Mouse (Mus musculus) monocyte, adult 2 months (primary cell): ENCODE results near the gene Cep41.

Experiments
- DNase-seq, 2 experiments: peaks; one replicate each; pipeline ENCODE4 v3.0.0; 2022; ENCODE audit warnings: low spot score in 2 of 2, low read depth in 1 of 2

The Cep41 gene

DNA sequence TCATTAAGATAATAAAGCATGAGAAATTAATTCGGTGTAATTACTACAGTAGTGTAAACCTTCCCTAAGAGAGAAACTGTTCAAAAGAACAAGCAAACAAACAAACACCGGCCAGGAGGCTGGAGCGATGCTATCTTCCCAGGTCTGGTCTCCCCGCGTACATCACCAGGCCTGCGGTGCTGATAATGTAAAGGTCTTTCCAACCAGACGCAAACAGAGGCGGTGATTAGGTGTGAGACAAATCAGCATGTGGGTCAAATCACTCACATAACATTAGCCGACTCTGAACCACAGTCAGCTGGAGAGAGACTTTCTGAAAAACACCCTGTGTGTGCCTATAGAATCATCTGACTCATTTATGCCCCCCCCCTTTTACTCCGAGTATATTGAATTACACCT is 17.8 kb upstream of the Cep41 start:
- no peak for DNase-seq

DNA sequence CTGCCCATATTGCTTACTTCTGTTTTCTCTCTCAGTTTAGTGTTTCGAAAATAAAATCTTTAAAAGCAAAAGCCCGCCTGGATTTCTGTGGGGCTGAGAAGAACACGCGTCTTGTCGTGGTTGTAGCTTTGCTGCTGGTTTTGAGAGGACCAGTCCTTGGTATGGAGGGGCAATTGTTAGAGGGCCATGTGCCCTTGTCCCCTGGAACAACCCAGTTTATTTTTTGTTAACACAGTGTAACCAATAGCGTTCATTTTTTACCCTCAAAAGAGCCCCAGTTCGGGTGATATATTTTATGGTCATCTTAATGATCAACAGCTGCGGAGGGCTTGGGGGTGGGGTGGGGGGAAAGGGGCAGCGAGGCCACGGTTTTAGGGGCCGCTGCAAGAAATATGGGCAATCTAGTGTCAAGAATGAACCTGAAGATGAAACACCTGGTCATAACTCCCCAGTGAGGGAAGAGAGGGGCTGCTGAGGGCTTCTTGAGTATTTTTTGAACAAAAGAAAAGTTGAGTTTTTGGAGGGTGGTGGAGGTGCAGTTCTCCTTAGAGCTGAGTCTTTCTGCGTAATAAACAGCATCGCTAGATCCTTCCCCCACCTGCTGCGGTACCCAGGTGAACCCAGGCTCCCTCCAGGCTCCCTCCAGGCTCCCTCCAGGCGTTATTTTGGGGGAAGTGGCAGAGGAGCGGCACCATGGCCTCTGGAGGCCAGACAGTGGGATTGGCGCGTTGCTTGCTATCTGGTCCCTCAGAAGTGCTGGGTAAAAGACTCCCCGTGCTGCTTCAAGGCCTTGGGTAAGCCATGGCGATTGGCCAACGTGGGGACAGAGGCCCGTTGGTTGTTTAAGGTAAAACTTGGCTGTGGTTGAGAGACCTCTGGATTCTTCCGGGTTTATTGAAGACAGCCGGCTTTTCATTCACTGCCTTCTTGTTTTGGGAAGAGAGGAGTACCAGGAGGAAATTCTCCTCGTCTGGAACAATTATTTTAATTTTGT is 17.1 kb upstream of the Cep41 start:
- no peak for DNase-seq

DNA sequence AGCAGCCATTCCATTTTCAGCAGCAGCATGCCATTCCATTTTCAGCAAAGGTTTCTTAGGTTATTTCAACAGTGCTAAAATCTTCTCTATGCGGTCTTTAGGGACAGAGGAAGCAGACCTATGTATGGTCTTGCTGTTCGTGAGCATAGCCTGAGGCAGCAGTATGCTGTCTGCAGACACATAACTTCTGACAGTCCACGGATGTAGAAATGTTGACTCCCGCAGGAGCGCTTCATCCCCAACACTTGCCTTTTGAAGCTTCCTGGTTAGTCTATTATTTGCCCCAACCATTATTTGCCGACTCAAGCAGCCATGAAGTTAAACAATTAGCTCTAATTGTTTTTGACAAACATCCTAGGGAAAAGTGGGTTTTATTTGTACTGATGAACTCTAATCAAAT is 15.6 kb upstream of the Cep41 start:
- DNase-seq = no peak

DNA sequence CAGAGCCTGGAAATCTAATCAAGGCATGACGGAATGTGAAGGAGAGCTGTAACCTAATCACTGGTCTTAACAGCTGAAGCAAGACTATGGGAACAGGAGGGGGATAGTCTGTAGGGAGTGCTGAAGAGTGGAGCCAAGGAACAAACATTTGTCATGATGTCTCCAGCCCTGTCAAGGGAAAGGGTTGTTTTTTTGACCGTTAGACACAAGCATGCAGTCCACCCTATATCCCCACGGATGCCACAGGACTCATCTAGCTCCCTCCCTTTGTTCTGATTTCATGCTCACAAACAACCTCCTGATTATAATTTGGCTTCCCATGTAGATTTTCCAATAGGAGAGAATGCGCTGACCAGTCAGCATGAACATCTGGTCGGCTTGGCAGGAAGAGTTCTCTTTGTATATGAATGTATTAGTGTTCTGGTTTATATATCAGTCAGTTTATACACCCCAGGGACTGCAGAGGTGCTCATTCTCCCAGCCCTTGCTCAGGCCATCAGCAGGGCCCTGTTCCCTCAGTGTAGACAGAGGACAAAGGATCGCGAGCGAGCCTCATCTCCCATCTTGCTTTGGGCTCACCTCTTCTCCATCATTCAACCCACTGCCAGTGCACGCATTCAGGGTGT is 10.5 kb upstream of the Cep41 start:
- DNase-seq = no peak

DNA sequence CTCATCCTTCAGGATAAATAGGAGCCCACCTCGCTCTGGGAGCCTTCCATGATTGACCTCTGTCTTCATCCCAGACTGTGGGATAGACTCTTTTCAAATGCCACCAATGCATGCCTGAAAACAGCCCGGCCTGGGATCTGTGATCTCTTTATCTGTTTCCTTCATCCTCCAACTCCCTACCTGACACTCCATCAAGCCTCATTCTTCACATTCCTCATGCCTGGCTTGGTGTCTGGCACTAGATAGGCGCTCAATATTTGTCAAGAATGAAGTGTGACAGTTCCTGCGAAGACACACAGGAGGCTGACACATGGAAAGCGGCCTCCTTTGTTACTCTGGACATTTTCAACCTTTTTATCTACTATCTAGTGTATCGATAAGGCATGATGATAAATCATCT is 9.9 kb upstream of the Cep41 start:
- no peak for DNase-seq

DNA sequence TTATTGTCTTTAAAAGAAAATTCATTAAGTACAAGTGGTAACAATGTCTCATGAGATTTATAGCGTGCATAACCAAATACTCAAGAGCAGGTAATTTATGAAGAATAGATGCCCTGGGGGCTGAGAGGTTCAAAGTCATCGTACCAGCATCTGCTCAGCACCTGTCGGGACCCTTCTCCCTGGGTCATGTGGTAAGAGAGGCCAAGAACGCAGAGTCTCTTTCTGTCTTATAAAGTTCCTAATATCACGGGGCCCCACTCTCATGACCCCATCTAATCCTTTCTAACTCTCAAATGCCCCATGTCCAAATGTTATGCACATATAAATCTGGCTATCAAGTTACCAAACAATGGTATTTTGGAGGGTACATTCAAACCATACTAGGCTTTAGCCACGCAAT is 9.3 kb upstream of the Cep41 start:
- DNase-seq = no peak

DNA sequence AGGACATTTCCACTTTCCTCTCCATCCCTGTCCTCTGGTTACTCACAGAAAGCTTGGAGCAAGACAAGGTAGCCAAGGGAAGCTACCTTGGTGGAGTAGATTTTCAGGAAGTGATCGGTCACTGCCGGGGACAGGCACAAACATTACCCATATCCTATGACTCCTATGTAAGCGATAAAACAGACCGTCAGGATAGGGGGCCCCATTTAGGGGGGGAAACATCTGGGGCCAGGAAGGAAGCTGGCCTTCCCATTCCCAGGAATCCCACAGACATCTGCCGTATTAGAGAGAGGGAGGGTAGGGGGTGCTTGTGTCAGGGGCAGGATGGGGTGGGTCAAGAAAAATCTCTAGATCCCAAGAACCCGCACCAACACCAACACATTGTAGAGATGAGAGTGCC is 6.6 kb upstream of the Cep41 start:
- DNase-seq = no peak

DNA sequence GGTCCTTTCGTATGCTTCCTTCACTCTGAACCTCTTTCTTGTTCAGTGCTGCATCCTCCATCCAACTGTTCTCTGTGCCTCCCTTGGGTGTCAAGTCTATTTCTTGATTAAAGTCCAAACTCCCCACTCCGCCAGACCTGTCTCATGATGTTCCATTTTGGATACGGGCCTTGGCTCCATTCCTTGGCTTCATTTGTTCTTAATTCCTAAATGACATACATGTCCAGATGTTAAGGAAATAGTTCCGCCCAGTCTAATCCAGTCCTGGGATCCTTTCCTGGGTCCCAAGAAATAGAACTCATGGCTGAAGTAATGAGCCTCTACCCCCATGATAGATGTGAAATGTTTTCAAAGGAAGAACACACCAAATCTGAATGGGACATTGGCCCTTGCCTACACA is 4.5 kb upstream of the Cep41 start:
- no peak for DNase-seq

DNA sequence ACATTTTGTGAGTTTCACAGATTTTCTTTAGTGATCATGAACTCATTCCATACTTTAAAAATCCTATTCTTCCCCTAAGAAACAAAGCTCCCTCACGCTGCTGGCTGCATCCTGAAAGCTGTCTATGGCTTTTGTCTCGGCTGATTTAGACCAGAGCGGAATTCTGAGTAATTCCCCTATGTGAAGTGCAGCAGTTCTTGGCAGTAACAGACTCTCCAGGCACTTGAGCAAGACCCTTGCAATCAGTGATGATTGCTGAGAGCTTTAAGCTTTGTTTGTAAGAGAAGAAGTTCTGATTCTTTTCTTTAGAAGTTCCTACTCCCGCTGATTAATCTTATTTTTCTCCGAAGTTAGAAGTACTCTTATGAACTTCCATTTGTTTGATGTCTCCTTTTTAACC is 3.9 kb upstream of the Cep41 start:
- DNase-seq = no peak

DNA sequence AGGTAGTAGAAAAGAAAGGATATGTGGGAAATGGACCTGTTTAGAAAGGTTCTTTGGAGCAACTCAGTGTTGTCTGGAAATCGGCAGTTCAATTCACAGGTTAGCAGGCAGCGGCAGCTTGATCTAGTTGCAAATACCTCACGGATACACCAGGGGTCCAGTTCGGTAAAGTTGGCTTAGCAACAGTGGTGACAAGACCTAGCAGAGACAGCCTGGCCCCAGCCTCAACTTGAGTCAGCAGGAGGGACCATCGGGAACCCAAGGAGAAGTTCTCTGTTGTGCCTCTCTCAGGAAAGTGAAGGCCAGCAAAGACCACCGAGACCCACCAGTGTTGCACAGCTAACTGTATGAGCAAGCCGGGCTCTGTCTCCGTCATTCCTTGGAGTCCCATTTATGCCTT is 1.6 kb upstream of the Cep41 start:
- DNase-seq = no peak

DNA sequence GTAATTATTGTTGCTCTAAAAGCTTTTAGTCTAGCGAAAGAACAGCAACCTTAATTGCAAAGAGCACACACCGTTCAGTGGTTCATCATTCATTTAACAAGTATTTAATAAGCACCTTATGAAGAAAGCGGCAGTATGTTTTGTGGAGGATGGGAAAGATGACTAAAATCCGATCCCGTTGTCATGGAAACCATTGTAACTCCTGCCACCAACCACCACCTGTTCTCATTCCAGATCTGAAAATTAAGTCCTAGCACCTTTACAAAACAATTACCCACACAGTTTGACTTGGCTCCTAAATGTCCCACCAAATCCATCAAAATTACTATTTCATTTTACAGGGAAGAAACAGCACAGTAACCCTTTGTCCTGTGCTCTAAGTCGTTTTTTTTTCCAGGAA is 660 bp upstream of the Cep41 start:
- no peak for DNase-seq

DNA sequence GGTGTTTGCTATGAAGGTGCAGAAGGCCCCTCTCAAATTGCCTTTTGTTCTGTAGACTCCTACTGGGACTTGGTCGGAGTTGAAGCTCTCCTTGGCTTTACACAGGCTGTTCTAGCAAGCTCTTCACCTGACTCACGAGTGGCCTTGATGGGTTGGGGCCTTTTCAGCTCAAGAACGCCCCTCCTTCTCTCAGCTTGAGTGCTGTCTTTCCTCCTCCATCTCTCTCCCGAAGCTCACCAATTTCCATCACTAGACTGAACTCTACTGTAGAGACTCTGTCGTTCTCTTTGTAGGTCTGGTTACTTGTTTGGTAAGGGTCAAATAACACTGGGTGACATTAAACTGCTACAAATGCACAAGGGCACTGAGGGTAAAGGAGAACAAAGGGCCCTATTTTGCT is 723 bp downstream of the Cep41 start:
- no peak for DNase-seq

DNA sequence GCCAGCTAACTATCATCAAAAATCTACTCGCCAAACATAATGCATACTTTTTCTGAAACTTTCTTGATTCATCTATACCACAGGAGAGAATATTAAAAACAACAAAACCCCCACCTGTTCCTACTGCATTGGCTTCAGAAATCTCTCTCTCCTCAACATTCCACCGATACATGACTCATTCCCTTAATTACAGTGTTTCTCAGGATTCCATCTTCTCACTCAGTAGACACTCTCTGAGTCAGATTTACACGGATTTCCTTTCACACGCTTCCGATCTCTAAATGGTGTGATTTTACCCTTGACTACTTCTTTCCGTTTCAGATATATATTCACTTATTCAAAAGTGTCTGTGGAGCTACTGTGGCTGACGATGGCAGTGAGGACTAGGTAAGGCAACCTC is 6.4 kb downstream of the Cep41 start:
- no peak for DNase-seq

DNA sequence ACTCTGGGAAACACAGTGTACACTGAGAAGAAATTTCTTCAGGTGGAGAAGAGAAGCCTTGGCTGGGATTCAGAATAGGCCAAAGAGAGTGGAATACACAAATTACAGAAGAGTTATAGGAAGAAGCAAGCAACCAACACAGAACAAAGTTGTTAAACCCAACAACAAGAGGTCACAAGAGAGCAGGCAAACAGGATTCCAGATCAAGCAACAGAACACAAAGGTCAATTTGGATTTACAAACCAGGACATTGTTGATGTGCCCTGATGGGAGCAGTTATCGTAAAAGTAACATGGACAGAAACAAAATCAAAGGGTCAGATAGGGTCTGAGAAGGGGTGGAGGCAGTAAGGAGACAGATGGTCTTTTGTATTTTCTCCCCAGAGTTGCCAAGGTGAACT is 9.0 kb downstream of the Cep41 start:
- no peak for DNase-seq

DNA sequence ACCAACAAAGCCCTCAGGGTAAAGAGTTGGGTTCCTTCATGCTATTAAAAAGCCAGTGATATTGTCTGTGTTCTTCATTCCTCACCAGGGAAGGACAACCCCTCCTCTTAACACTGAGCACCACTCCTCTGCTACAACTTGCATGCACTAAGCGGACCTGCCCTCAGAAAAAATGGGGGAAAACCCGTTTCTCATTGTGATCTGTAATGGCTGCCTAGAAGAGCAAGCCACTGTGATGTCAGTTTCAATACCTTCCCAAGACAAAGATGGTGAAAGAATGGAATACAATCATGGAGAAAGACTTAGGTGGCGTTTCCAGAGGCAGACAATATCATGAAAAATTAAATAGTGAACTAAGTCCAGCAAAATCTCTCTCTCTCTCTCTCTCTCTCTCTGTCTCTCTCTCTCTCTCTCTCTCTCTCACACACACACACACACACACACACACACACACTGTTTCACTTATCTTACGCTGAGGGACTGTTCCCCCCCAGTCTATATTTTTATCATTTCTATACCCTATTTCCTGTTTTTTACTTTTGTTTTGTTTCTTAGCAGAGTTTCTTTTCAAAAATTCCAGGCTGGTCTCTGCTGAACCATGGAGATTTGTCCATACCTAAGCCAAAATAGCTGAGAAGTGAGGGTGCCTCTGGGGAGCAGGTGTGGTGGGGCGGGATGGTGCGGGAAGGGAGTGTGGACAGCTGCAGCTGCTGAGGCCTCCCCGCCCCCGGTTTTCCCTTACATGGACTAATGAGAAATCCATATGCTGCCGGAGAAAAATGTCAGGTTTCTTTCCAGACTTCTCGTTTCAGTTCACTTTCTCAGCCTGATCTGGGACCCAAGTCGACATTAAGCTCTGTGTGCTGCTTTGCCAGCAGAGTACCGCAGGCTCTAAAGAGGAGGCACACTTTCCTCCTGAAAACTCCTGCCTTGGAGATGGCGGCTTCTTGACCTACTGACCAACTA is 11.3 kb downstream of the Cep41 start:
- DNase-seq = no peak

DNA sequence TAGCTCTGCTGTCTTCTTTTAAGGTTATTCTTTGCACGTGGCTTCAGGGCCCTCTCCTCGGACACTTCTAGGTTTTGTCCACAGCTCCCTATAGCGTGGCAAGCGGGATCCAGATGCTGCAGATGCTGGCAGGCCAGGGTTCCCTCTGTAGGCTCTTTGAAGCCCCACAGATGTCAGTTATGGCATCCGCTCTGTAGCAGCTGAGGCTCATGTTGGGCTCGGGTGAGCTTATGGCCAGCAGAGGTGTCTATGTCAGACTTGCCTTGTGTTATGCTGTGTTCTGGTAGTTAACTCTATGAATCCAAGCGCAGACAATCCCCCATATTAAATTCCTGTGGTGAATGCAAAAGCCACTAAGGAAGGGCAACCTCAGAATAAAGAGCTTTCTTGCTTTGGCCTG is 13.1 kb downstream of the Cep41 start:
- DNase-seq = no peak

DNA sequence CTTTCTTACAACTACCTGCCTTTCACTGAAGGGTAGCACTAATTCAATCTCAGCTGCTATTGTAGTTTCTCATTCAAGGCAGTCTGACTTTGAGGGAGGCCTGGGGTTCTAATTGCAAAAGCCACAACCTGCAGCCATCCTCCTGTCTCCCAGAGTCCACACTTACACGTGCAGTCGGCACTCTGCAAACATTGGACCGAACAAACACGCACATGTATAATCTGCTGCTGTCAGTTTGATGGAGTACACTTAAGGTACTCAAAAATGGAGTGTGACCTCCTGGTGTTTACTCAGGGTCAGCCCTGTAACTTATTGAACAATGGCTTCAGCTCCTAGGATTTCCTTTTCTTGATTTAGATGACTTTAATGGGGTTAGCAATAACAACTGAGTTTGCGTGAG is 14.0 kb downstream of the Cep41 start:
- DNase-seq = no peak

DNA sequence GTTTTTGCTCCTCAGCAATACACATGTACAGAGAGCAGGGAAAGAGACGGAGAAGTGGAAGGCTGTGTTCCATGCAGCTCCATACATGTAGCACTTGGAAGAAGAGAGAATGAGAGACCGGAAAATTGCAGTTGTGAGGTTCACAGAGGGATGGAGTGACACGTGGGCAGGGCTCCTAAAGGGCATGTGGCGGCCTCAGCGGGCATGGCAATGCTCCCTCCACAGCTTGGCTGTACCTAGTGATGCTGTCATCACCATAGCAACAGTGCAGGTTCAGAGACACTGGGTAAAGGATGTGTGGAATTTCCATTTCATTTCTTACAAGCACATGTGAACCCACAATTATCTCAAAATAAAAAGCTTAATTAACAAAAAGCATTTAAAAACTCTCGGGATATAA is 15.1 kb downstream of the Cep41 start:
- DNase-seq = no peak

DNA sequence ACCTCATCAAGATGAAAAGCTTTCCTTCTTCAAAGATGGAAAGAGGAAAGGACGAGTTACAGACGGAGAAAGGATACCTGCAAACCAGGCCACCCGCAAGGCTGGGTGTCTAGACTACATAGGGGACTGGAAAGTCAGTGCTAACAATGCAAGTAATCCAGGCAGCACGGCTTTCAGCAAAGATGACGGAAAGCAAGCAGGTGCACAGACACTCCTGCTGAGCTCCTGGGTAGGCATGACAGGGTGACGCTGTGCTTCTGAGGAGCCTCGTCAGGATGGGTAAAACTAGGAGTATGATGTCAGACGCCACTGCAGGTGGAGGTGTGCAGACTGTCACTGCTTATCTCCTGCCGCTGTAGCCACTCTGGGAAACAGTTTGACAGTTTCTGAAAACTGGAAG is 16.0 kb downstream of the Cep41 start:
- no peak for DNase-seq

DNA sequence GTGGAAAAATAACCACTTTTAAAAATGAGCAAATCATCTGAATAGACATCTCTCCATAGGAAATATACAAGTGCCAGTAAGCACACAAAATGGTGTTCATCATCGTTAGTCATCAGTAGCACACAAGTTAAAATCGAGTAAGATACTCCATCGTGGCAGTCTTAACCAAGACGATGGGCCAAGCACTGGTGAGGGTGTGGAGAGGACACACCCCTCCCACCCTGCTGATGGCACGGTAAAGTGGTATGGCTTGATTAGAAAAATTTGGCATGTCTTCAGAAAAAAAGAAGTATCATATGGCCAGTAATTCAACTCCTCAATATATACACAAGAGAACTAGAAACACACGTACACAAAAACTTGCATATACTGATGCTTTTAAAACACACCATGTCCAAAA is 17.0 kb downstream of the Cep41 start:
- DNase-seq = no peak

DNA sequence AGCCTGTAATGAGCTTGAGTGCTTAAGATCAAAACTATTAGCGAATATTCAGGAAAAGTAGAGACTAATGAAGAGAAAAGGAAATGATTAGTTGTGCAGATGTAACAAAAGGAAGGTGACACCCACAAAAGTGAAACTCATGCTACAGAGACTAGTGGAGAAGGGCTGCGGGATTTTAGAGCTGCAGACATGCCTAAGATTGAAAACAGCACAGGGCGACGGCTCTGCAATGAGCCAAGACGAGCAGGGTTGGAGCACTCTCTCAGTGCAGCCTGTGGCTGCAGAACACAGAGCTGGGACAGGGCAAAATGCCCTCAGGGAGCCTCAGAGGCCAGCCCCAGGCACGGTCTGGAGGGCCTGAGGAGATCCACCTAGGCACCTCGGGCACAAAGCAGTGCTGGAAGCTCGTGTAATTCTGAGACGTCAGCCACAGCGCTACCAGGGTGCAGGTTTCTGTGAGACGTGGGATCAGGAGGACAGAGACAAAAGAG is 18.2 kb downstream of the Cep41 start:
- no peak for DNase-seq
